Mouse (Mus musculus) bone marrow, adult 2 months (tissue): ENCODE measurements at regions not wholly inside any gene's neighbourhood (a gene's known extent, or its start where the extent isn't known, plus 50 kb on each side); places are given as distances from the start of the nearest gene placed in this dataset.

Experiments
- H3K27ac ChIP-seq: fragments of 200-500 bp; 2 replicates; pipeline ENCODE4 v1.5.1; 2012; ENCODE audit warnings: low read depth, mild to moderate bottlenecking, control low read depth, inconsistent platforms, low read length; ENCODE audit not compliant: control insufficient read depth, poor library complexity, insufficient read depth
- H3K4me1 ChIP-seq: fragments of 200-500 bp; 2 replicates; pipeline ENCODE4 v1.6.1; 2011; ENCODE audit warnings: low read length; ENCODE audit not compliant: control insufficient read depth, insufficient read depth
- H3K4me3 ChIP-seq: fragments of 200-500 bp; replicated peaks from 2 replicates; pipeline ENCODE3; 2011; ENCODE audit warnings: mild to moderate bottlenecking, low read depth, low read length, control low read depth; ENCODE audit not compliant: control insufficient read depth
- CTCF ChIP-seq: fragments of 200-500 bp; IDR thresholded peaks from 2 replicates; pipeline ENCODE4 v1.5.1; 2011; ENCODE audit warnings: low read length, control low read depth; ENCODE audit not compliant: control insufficient read depth, insufficient read depth
- POLR2A ChIP-seq: fragments of 200-500 bp; IDR thresholded peaks from 2 replicates; pipeline ENCODE4 v1.6.1; 2011; ENCODE audit warnings: low read depth, mild to moderate bottlenecking, control low read depth, low read length, borderline replicate concordance; ENCODE audit not compliant: control insufficient read depth
- WGBS: fragments of 180-500 bp; shearing (Covaris S2); methylation state at CpG from one replicate; pipeline ENCODE4 v1.1.7; 2018; 5-methylcytosine and 5-hydroxymethylcytosine counted together

GRCm38 (mm10) chr13:107823342-107823741, 220.9 kb upstream of the Smim15 start:
- TF ChIP-seq CTCF (no peak), POLR2A (no peak)
- no peak overlapping the region for H3K4me3 ChIP-seq
- no peaks in the 10 kb centered on the region; the same call in none of the 2 replicates for H3K4me1 ChIP-seq
- 85% methylated on average over 1 of the region's 1 CpGs for WGBS
- H3K27ac ChIP-seq, result no peak overlapping the region

- Histone ChIP-seq H3K4me3 (no peak overlapping the region), H3K27ac (no peak overlapping the region), H3K4me1 (no peaks in the 10 kb centered on the region; the same call in none of the 2 replicates)
- TF ChIP-seq POLR2A, result no peak
- no peak for TF ChIP-seq CTCF
- WGBS, result 87% methylated on average over 2 of the region's 2 CpGs
These were observed 222.0 kb upstream of the Smim15 start for GRCm38 (mm10) chr13:107822198-107822597.

- TF ChIP-seq CTCF (no peak), POLR2A (no peak)
- 80% methylated on average over 9 of the region's 9 CpGs for WGBS
- Histone ChIP-seq H3K27ac (no peak overlapping the region), H3K4me3 (no peak overlapping the region), H3K4me1 (no peaks in the 10 kb centered on the region)
These were observed 230.6 kb upstream of the Smim15 start for GRCm38 (mm10) chr13:107813562-107814161.

GRCm38 (mm10) chr13:107812014-107812413, 232.2 kb upstream of the Smim15 start:
- Histone ChIP-seq H3K4me1 (no peaks in the 10 kb centered on the region; the same call in 1 of the 2 replicates), H3K27ac (no peak overlapping the region), H3K4me3 (no peak overlapping the region)
- WGBS, result 52% methylated on average over 5 of the region's 5 CpGs
- no peak for TF ChIP-seq POLR2A
- TF ChIP-seq CTCF, result no peak

GRCm38 (mm10) chr13:107810802-107811192, 233.4 kb upstream of the Smim15 start:
- no peak for TF ChIP-seq POLR2A
- TF ChIP-seq CTCF, result no peak
- H3K27ac ChIP-seq, result no peak overlapping the region
- H3K4me3 ChIP-seq, result no peak overlapping the region
- 82% methylated on average over 9 of the region's 9 CpGs for WGBS
- no peaks in the 10 kb centered on the region; the same call in 1 of the 2 replicates for H3K4me1 ChIP-seq

GRCm38 (mm10) chr13:107810060-107810801, 234.0 kb upstream of the Smim15 start:
- TF ChIP-seq CTCF (no peak), POLR2A (no peak)
- Histone ChIP-seq H3K4me3 (no peak overlapping the region), H3K27ac (no peak overlapping the region), H3K4me1 (no peaks in the 10 kb centered on the region; the same call in 1 of the 2 replicates)
- WGBS, result 44% methylated on average over 9 of the region's 9 CpGs

- TF ChIP-seq POLR2A, result no peak
- no peak for TF ChIP-seq CTCF
- Histone ChIP-seq H3K4me1 (no peaks in the 10 kb centered on the region; the same call in 1 of the 2 replicates), H3K4me3 (no peak overlapping the region), H3K27ac (no peak overlapping the region)
- whole genome bisulfite sequencing, result 66% methylated on average over 2 of the region's 2 CpGs
These were observed 235.3 kb upstream of the Smim15 start for GRCm38 (mm10) chr13:107808961-107809360.

- Histone ChIP-seq H3K4me1 (no peaks in the 10 kb centered on the region; the same call in 1 of the 2 replicates), H3K4me3 (no peak overlapping the region), H3K27ac (no peak overlapping the region)
- no peak for TF ChIP-seq CTCF
- no peak for TF ChIP-seq POLR2A
- WGBS, result 77% methylated on average over 1 of the region's 1 CpGs
These were observed 239.8 kb upstream of the Smim15 start for GRCm38 (mm10) chr13:107804418-107804817.
